Mouse (Mus musculus): ENCODE measurements at regions not wholly inside any gene's neighbourhood (a gene's known extent, or its start where the extent isn't known, plus 50 kb on each side); places are given as distances from the start of the nearest gene placed in this dataset.
"Not testable (repeated sequence)": the region's sequence is repeated elsewhere in the genome, so short reads cannot be mapped to it uniquely, and the experiment has no call there.

DNA sequence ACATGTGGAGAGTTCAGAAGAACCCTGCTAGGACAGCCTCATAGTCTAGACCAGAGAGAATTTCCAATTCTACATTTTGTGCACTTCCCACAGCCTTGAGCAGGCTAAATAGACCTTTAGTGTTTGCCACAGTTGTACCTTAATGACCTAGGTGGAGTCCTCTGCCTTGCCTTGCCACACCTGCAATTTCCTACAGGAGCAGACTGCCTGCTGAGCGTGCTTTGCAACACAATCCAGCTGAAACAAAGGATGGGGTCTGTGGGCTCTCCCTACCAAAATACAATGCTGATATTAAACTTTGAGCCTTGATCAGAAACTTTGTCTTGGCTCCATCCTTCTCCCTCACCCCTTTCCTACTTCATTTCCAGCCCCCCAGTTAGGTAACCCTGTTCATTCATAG is 326.0 kb upstream of the Snx7 start:
- intact Hi-C loops (cut with DNase I) = no loop called here
- DNase-seq = no peak

DNA sequence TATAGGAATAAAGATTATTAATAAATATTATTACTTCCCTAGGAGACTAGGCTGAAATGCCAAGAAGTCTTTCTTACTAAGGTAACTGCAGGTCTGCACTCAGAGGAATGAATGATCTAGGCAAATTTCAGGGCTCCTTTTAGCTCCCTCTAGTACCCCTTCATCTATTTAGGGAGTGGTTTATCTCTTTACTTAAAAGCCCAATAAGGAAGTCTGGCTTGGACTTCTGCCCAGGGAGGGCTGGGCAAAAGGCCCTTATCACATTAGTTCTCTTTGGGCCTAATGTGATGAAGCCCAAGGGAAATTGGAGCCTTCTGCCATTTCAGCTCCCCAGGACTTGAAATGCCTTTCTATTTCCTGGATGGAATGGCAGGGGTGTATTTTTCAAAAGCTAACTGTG is 320.6 kb upstream of the Snx7 start:
- intact Hi-C loops (cut with DNase I) = no loop called here
- peak; percentile 45 to 49 for DNase-seq

DNA sequence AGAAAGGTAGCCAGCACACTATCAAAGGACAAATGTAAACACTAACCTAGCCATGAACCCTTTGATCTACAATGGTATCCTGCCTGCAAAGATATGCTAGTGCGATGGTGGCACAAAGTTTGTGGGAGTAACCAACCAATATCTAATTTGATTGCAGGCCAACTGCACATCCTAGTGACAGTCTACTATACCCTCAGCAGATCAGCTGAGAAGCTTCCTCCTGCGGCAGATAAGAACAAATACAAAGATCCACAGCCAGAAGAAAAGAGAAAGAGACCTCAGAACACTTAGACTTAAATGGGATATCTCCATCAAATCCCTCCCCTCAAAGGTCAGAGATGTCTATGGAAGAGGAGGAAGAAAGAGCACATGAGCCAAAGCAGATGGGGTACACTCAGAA is 308.7 kb upstream of the Snx7 start:
- DNase-seq = no peak
- intact Hi-C loops (cut with DNase I) = no loop called here

DNA sequence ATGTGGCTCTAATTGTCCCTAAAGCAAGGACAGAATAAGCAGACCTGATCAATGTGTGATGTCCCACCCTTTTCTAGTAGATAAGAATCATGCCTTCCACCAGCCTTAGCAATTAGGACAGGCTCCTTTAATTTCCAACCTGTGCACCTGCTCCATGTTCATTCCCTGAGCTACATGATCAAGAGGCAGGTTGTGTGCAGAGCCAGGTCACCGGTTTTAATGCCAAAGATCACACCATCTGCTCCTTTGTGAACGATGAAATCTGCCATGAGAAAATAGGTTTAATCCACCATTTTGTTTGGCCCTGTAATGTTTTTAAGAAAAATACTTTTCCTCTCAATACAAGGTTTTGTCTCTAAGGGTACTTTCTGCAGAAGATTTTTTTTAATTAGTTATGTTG is 294.2 kb upstream of the Snx7 start:
- no peak for DNase-seq
- intact Hi-C loops (cut with DNase I) = no loop called here

DNA sequence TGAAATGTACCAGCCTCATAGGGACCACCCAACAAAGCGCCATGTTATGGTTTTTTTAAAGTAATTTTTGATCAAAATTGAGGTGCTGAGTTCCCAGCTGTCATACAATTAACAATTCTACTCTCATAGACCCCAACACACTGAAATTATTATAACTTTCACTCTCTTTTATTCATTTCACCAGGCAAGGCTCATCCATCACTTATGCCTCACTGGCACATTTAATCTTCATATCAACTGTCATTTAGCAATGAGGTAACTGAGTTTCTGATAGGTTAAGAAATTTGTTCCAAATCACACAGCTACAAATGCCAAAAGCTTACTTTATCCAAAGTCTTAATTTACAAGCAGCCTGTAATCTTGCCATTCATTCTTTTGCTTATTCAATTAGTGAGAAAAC is 276.1 kb upstream of the Snx7 start:
- DNase-seq = no peak
- intact Hi-C loops (cut with DNase I) = no loop called here

DNA sequence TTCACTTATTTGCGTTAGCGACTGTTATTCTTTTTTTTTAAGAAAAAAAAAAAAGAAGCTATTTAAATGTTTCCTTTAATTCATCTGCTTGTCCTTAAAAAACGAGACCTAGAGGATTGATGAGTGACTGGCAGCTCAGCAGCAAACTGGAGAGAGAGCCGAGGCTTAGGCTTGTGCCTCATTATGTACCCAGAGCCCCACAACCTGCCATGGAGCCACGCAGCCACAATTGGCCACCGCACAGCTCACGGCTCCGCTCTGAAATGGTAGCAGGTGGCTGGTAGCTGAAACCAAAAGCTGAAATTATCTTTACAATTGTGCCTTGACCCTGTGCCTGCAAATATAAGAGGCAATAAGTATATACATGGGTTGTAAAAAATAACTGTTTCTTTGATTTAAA is 273.0 kb upstream of the Snx7 start:
- no peak for DNase-seq
- intact Hi-C loops (cut with DNase I) = loop anchor here (1.0 kb wide), 1 partner anchor 43 kb away; no protein-coding TSS in a partner anchor

DNA sequence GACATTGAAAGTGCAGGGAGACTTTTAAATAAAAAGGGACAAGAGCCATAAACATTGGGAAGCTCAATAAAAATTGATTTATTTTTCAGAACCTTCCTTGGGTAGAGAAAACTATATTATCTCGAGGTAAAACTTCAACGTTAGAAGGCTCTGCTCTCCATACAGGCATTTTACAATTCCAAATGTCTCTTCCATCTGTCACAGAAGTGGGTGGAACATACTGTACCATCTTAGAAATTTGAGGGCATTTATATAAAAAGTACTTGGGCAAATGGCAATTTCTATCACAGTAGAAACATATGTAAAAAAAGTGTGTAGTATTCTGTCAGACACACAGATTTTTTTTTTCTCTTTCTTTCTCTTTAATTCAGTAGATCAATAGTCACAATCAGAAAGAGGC is 271.4 kb upstream of the Snx7 start:
- no peak for DNase-seq
- intact Hi-C loops (cut with DNase I) = no loop called here

DNA sequence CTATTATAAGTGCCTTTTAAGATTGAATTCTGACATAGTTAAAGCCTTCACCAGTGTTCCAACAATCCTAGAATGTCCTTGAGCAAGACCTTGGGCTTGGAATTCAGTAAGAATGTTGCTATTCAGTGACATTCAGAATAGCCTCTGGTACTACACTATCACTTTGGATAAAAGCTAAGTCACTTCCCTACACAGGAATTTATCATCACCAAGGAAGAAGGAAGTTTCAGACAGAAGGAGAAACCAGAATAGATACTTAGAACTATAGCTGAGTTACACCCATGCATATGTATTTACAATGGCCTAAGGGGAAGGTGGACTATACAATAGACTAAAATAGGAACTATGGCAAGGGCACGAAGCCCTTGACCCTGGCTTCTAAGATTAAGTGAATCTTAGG is 259.6 kb upstream of the Snx7 start:
- intact Hi-C loops (cut with DNase I); DNase-seq: not testable (repeated sequence)

DNA sequence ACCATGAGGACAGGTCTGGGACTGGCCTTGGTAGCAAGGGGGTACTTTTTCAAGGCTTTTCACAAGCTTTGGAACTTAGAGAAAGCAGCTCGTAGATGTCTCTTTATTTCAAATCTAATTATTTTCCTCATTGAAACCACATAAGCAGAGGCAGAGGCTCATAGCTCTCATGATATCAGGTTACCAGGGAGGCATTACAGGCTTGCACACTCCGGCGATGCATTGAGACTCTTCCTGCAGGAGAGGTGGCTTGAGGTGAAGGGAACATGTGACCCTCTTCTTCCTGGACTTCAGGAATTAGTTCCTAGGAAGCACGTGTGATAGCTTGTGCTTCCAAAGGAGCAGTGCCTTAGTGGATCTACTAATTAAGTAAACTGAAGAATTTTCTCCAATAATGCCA is 233.9 kb upstream of the Snx7 start:
- intact Hi-C loops (cut with DNase I) = no loop called here
- DNase-seq = no peak

DNA sequence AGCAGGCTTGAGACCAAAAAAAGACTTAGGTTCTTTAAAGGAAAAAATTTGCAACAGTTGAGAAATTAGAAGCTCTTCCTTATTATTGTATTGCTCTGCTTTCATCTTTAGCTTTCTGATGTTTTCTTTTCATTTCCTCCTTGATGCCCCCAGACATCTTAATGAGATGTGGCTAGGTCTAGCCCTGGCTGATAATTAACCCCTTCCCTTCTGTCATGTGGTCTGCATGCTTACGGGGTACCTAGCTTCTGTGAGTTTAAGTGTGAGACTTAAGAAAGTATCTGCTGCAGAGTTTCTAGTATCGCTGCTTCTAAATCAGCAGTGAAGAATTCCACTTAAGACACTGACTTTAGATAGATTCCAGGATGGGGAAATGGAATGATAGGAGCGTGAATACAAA is 215.8 kb upstream of the Snx7 start:
- intact Hi-C loops (cut with DNase I) = no loop called here

DNA sequence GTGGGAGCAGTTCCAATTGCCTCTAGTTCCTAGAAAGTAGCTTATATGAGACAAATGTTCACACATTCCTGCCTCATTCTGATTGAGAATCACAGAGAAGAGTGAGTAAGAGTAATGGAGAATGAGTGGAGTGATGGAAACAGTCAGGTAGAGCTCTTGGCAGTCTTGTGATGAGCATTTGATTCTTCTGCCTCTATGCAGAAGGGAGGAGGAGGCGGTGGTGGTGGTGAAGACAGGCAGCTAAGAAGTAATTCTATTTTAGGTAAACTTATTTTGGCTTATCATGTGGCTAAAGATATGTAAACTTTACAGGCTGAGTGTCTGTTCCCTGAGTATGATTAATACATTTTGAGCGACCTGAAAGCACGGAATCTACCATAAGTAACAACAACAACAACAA is 203.6 kb upstream of the Snx7 start:
- DNase-seq = no peak
- intact Hi-C loops (cut with DNase I) = no loop called here

More for the DNA sequence above, 215.8 kb upstream of the Snx7 start:
- no peak for DNase-seq

DNA sequence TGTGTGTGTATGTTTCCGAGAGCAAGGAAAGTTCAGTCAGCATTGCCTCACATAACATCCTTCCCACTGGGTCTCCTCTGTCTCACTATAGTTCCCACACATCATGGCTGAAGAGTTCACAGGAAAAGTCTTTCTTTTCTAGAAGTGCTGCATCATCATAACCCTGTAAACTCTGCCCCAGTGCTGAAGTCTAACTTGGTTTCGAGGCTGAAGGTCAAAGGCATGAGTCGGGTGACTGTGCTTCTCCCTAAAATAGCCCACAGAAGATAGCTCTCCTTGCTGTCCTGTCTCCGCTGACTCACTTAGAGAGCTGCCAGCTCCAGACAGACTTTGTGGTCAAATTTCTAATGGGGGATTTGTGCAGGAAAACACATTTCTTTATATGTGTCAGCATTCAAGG is 201.4 kb upstream of the Snx7 start:
- intact Hi-C loops (cut with DNase I) = no loop called here
- DNase-seq = peak; percentile 43 to 57

DNA sequence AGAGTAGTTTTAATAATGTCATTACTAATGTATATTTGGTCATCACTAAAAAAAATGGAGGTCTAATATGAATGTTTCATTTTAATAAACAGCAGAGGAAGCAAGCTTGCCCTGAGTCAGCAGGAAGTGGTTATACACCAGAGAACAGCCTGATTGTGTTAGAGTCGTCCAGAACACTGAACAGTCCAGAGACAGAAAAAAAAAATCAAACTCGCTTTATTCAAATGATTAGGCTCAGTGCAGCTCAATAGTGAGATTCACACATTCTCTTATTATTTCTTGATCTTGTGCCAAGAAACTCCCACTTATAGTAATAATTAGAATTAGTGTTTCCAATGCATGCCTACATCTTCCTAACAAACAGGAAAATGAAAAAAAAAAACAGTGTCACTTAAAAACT is 194.9 kb upstream of the Snx7 start:
- DNase-seq = no peak
- intact Hi-C loops (cut with DNase I) = no loop called here

DNA sequence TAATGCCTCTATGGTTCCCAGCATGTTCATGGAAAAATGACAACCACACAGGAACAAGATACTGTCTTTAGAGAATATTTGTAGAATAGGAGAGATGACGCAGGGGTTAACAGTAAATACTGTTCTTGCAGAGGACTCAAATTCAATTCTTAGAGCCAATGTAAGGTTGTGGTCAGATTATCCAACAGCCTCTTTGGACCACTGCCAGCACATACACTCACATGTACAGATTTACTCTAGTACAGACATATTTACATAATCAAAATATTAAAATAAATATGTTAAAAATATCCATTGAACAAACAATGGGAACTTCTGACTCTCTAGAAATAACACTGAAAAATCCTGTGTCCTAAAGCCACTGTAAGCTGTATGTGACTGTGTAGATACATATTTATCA is 193.8 kb upstream of the Snx7 start:
- intact Hi-C loops (cut with DNase I) = no loop called here
- no peak for DNase-seq

DNA sequence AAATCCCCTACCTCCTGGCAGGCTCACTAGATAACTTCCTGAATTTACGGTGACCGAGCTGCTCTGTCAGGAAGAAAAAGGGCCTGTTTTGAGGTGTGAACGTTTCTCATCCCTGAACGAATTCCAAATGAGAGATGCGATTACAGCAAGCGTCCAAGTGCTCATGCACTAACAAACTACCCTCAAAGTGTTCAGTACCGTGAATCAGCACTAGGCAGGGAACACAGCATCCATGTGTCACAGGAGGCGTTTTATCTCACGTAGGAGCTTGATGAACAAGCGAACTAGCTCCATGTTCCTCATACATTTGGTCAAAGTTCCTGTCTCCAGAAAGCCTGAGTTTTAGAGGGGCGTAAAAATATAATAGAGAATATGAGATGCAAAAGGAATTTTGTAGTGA is 178.3 kb upstream of the Snx7 start:
- DNase-seq = no peak
- intact Hi-C loops (cut with DNase I) = no loop called here

DNA sequence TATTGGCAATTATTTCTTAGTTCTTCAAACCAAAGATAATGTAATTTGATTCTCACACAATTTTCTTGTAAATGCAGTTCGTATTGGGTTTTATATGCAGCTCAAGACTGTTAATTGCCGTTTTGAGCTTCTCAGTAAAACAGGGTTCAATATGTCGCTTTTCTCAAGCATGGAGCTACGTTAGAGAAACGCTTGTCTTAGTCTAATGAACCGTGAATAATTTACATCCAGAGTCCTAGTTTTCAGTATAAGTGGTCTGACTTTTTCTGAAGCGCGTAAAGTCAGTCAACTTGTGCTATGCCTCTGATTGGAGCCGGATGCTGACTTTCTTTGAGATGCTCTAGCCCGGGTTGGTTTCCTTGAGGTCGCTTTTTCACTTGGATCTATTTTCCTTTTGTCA is 177.8 kb upstream of the Snx7 start:
- DNase-seq = no peak
- intact Hi-C loops (cut with DNase I) = no loop called here

DNA sequence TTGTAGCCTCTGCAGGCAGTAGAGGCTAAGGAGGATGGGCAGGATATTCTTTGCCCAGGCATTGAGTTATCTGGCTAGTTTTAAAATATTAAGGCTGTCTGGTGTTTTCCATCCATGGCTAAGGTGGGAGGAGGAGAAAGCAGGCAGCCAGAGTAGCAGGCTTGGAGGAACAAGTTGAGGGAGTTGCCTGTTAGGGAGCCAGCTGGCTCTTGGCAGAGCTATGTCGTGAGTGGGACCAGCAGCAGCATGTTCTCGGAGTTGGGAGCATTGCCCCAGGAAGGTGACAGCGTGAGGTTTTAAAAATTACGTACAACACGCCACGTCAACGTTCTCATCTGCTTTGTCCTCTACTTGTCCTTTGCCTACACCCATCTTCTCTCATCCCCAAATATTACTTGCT is 167.8 kb upstream of the Snx7 start:
- intact Hi-C loops (cut with DNase I) = no loop called here
- DNase-seq = no peak

DNA sequence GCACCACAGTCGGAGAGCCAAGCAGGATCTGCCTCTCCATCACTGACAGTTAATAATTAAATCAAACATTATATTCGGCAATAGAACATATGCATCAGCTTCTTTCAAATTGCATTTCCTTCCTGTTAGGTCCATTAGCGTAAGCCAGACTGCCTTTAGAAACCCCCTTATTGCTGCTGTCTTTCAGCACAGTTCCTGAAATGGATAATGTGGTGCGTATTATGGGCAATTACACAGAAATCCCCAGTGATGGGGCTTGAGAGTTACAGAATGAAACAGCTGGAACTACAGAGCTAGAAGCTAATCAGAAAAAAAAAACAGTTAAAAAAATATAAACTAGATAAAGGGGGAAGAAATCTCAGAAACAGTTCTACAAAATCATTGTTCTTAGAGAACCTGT is 126.7 kb upstream of the Snx7 start:
- DNase-seq = no peak
- intact Hi-C loops (cut with DNase I) = no loop called here

DNA sequence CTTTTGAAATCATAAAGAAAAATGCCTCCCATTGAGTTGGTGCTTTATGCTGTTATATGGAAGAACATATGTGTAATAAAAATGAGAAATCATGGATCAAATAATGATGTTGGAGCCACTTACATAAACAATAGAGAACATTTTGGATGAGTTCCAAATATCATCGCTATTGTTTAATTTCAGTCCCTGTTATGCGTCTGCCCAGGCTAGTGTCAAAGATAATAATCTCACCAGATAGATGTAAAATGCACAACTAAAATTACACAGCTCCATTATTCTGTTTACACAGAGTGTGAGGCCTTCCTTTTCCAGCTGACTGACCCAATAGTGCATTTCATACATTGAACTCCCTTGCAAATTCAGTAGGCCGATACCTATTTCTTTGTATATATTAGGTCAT is 125.4 kb upstream of the Snx7 start:
- no peak for DNase-seq
- intact Hi-C loops (cut with DNase I) = no loop called here

DNA sequence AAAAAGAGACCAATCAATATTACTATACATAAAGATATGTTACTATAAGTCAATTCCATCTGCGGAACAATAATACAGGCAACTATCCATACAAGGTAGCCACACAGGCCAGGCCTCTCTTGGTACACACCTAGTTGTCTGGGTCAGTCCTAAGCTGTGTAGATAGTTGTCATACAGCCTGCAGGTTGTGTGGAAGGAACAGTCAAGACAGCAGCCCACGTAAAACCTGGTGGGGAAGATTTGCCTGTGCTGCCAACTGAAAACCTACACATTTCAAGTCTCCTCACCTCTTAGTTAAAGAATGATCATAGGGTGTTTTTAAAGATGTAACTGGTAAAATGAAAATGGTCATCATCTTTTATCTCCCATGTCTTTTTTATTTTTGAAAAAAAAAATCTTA is 121.8 kb upstream of the Snx7 start:
- no peak for DNase-seq
- intact Hi-C loops (cut with DNase I) = no loop called here

DNA sequence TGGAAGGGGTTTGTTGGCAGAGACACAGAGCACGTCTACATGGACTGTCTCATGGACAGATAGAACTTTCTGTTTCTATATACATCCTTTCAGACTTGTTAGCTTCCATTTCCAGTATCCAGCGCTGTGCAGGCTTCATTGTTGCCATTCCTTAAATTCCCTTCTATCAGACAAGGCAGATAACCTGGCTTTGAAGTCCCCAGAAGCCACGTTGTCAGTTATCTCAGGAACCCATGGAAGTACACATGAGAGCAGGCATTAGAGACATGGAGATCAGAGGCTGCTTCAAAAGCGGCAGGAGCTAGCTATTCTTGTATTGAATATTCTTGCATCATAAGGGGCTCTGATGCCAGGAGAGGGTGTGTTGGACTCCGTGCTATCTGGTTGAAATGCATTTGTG is 119.7 kb upstream of the Snx7 start:
- intact Hi-C loops (cut with DNase I) = no loop called here
- DNase-seq = no peak

DNA sequence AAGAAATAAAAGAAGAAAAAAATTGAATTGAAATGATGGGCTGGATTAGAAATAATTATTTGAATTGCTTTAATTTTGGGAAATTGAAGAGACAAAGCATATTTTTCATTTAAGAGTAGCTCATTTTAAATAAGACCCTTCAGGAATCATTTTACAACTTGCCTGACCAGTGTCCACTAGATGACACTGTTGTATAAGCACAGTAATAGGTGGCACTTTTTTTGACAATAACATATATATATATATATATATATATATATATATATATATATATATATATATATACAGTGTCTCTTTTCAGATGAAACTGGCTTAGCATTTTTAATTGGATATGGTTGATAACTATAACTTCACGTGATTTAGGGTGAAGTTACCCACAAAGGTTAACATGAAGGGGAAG is 106.9 kb upstream of the Snx7 start:
- intact Hi-C loops (cut with DNase I) = loop anchor here (5.0 kb wide), 1 partner anchor 452 kb away; no protein-coding TSS in a partner anchor
- peak in 1 of 2 experiments; percentile 5 for DNase-seq

DNA sequence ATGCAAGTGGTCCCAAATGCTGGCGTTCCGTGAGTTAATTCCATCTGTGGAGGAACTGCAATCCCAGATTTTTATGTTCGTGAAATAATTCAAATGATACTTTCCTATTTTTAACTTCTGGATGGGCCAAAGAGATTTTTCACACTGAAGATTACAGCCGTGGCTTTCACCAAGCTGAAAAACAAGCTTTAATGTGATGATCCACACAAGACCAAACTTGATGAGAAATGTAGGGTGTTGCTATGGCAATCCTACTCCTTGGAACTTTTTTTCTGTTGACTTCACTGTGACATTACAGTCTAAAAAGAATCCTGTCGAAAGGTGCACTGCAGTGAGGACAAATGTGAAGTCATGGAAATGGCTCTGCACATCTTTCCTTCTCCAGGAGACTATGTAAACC is 100.1 kb upstream of the Snx7 start:
- intact Hi-C loops (cut with DNase I) = no loop called here
- no peak for DNase-seq

DNA sequence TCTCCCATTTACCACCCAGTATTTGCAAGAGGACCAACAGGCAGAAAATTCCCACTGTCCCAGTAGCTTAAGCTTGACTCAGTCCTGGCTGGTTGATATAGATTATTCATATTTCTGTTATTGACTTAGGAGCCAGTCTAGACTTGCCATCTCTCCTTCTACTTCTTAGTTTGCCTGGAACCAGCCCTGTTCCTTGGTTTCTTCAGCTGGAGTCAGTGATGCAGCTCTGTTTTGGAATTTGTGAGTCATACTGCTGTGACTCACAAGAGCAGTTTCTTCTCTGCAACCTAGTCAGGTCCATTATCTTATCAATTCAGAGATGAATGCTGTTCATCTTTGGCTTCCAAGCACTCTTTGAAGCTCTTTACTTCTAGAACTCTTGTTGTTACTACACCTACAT is 69.7 kb upstream of the Snx7 start:
- intact Hi-C loops (cut with DNase I) = no loop called here
- DNase-seq = no peak
